Mouse (Mus musculus) erythroblast, embryonic 14.5 days (primary cell): Measurements from ENCODE around the gene Gm7168. TPM values are rescaled to one million over a fixed set of nuclear protein-coding genes. Genes with fewer than 3 reads are reported as not detected.
"Not testable (repeated sequence)": the region's sequence is repeated elsewhere in the genome, so short reads cannot be mapped to it uniquely, and the experiment has no call there.

Experiments used
- H3K27me3 ChIP-seq: 2 replicates; pipeline ENCODE4 v1.6.1; 2012; ENCODE audit warnings: inconsistent platforms; ENCODE audit not compliant: control insufficient read depth
- H3K36me3 ChIP-seq: 2 replicates; pipeline ENCODE4 v1.6.1; 2012; ENCODE audit warnings: mild to moderate bottlenecking, inconsistent platforms; ENCODE audit not compliant: control insufficient read depth
- H3K4me1 ChIP-seq: 2 replicates; pipeline ENCODE4 v1.6.1; 2012; ENCODE audit warnings: inconsistent platforms; ENCODE audit not compliant: control insufficient read depth
- H3K4me3 ChIP-seq: replicated peaks from 2 replicates; pipeline ENCODE3; 2012; ENCODE audit warnings: moderate library complexity, mild to moderate bottlenecking, inconsistent platforms
- H3K9me3 ChIP-seq: 2 replicates; pipeline ENCODE4 v1.6.1; 2012; ENCODE audit warnings: low read length, inconsistent platforms, mixed read lengths; ENCODE audit not compliant: control insufficient read depth
- GATA1 ChIP-seq: IDR thresholded peaks from 2 replicates; pipeline ENCODE4 v1.6.1; 2012; ENCODE audit warnings: low read length, inconsistent platforms, mixed read lengths
- TAL1 ChIP-seq: IDR thresholded peaks from 3 replicates; pipeline ENCODE4 v1.6.1; 2012; ENCODE audit warnings: low read length, inconsistent platforms, mixed read lengths
- polyA plus RNA-seq: library from polyadenylated mRNA; stranded (reverse); fragments of >175 nt; gene quantifications from 2 replicates; pipeline ENCODE4 v1.2.3, GENCODE M21; 2012

Gm7168 gene
- polyA plus RNA-seq, 1 experiment = not detected

GRCm38 (mm10) chr17:13987690-13988089 is 39.5 kb downstream of the Gm7168 start:
- no peak overlapping the region for H3K4me3 ChIP-seq
- H3K27me3 ChIP-seq = no peaks in the 10 kb centered on the region
- no peaks in the 10 kb centered on the region for H3K36me3 ChIP-seq
- no peaks in the 10 kb centered on the region for H3K4me1 ChIP-seq
- H3K9me3 ChIP-seq = no peaks in the 10 kb centered on the region
- TF ChIP-seq GATA1 (no peak), TAL1 (no peak)

DNA sequence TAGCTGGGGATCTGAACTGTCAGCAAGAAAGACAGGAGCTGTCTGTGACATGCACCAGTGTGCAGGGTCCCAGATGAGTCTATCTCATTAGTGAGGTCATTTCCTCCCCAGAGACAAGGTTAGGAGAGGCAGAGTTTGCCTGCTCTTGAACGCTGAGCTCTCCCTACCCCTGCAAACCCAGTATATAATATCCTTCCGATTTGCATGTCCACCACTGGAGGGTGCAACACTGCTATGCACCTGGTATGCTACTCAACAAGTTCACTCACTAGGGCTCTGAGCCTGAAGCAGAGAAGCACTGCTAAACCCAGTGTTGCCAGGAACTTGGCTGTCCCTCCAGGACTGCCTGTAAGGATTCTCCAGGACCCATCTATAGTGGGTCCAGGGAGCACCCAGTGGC is 45.3 kb downstream of the Gm7168 start:
- not testable (repeated sequence) for H3K4me1 ChIP-seq, H3K36me3 ChIP-seq, H3K4me3 ChIP-seq, H3K9me3 ChIP-seq, H3K27me3 ChIP-seq

Other genes starting within 250 kb of the Gm7168 start
- gene Afdn, start 187.8 kb upstream of the Gm7168 start, polyA plus RNA-seq = 0.04 TPM in 1 of 2 replicates, not detected in the other
- gene Tcte2, start 186.5 kb upstream of the Gm7168 start, polyA plus RNA-seq = not detected in 2 replicates
- gene Gm7356, start 55.3 kb downstream of the Gm7168 start, polyA plus RNA-seq = not detected in 2 replicates
- gene Gm7358, start 111.2 kb downstream of the Gm7168 start, polyA plus RNA-seq = not detected in 2 replicates